Mouse (Mus musculus) bone marrow macrophage, adult 2 months (primary cell): ENCODE measurements at regions not wholly inside any gene's neighbourhood (a gene's known extent, or its start where the extent isn't known, plus 50 kb on each side); places are given as distances from the start of the nearest gene placed in this dataset.

Source experiments
- H3K27ac ChIP-seq: 2 replicates; pipeline ENCODE4 v1.5.1; 2012; ENCODE audit warnings: low read depth, low read length; ENCODE audit not compliant: insufficient read depth
- H3K4me1 ChIP-seq: 2 replicates; pipeline ENCODE4 v1.6.1; 2012; ENCODE audit warnings: low read length; ENCODE audit not compliant: control insufficient read depth, insufficient read depth
- H3K4me3 ChIP-seq: 2 replicates; pipeline ENCODE4 v1.5.1; 2012; ENCODE audit warnings: mild to moderate bottlenecking, low read length, moderate library complexity; ENCODE audit not compliant: insufficient read depth
- CTCF ChIP-seq: IDR thresholded peaks from 2 replicates; pipeline ENCODE4 v1.5.1; 2012; ENCODE audit warnings: low read depth, mild to moderate bottlenecking, low read length, moderate library complexity
- POLR2A ChIP-seq: IDR thresholded peaks from 2 replicates; pipeline ENCODE4 v1.6.1; 2012; ENCODE audit warnings: mild to moderate bottlenecking, low read depth, low read length, borderline replicate concordance

- no peaks in the 10 kb centered on the region; the same call in 1 of the 2 replicates for H3K4me1 ChIP-seq
- no peak overlapping the region for H3K4me3 ChIP-seq
- no peak overlapping the region for H3K27ac ChIP-seq
- TF ChIP-seq POLR2A (no peak), CTCF (no peak)
Measured at GRCm38 (mm10) chr15:63558691-63559090, 286.3 kb downstream of the Gsdmc2 start.

GRCm38 (mm10) chr15:63557816-63558215 is 287.2 kb downstream of the Gsdmc2 start:
- no peak for TF ChIP-seq CTCF
- TF ChIP-seq POLR2A = no peak
- Histone ChIP-seq H3K4me1 (no peaks in the 10 kb centered on the region; the same call in 1 of the 2 replicates), H3K4me3 (no peak overlapping the region), H3K27ac (no peak overlapping the region)

- H3K4me1 ChIP-seq = no peaks in the 10 kb centered on the region; the same call in 1 of the 2 replicates
- TF ChIP-seq POLR2A (no peak), CTCF (no peak)
Measured at GRCm38 (mm10) chr15:63553597-63553996, 291.4 kb downstream of the Gsdmc2 start.

GRCm38 (mm10) chr15:63532337-63533055 is 312.5 kb downstream of the Gsdmc2 start:
- no peak overlapping the region for H3K27ac ChIP-seq
- no peaks in the 10 kb centered on the region for H3K4me1 ChIP-seq
- TF ChIP-seq POLR2A = no peak
- no peak for TF ChIP-seq CTCF
- H3K4me3 ChIP-seq = no peak overlapping the region

More at GRCm38 (mm10) chr15:63553597-63553996, 291.4 kb downstream of the Gsdmc2 start:
- Histone ChIP-seq H3K27ac (no peak overlapping the region), H3K4me3 (no peak overlapping the region)

- Histone ChIP-seq H3K27ac (no peak overlapping the region), H3K4me1 (no peaks in the 10 kb centered on the region), H3K4me3 (no peak overlapping the region)
- TF ChIP-seq POLR2A (no peak), CTCF (no peak)
Measured at GRCm38 (mm10) chr15:63527318-63527717, 317.7 kb downstream of the Gsdmc2 start.

DNA sequence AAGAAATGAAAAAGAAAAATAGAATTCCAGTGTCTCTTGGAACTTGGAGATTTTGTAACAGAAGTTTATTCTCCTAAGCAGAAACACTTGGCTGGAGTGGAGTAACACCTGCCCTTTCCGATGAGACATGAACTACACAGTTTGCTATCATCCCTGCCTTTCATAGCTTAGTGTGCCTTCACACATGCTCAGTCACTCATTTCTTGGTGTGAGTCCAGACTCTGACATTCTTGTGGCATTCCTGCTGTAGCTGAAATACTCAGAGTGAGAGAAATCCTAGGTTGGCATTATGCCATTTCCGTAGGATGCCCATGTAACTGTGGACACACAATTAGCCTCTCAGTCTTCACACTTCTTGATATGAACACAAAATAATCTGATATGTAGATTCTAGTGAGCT is 318.2 kb downstream of the Gsdmc2 start:
- Histone ChIP-seq H3K4me1 (no peaks in the 10 kb centered on the region), H3K27ac (no peak overlapping the region), H3K4me3 (no peak overlapping the region)
- TF ChIP-seq CTCF (no peak), POLR2A (no peak)

DNA sequence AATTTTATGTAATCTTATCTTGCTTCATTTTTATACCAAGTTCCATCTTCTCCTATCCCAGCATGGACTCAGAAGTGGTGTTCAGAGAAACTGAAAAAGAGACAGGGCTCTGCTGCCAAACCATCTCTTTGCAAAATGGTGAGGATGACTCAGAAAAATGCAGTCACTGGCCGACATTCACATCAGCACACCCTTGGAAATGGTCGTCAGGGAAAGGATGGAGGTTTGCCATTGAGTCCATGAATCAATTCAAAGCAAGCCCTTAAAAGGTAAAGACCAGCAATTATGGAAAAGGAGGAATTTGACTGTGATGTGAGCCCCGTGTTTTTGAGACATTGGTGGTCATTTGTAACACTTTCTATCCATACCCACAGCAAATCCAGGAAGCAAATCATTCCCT is 327.7 kb downstream of the Gsdmc2 start:
- no peak overlapping the region for H3K27ac ChIP-seq
- TF ChIP-seq CTCF = no peak
- TF ChIP-seq POLR2A = no peak
- H3K4me3 ChIP-seq = no peak overlapping the region
- no peaks in the 10 kb centered on the region for H3K4me1 ChIP-seq

DNA sequence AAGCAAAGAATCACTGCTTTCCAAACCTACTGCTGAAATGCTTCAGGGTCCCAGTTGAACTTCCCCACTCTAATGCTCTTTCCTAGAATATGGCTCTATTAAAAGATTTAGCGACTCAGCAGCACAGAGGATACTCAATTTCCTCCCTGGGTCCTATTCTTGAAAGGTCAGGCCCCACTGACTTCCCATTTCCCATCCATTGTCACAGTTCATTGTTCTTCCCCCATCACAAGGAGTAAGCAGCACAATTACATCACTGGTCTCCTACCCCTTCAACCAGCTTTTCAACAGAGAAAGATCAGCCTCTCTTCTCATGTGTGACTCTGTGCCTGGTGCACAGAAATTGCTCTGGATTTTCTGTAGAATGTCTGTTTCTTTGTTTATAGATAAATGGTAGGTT is 344.5 kb downstream of the Gsdmc2 start:
- TF ChIP-seq POLR2A = no peak
- no peak for TF ChIP-seq CTCF
- peaks cover 18% of the 10 kb centered on the region for H3K4me1 ChIP-seq
- no peak overlapping the region for H3K4me3 ChIP-seq
- no peak overlapping the region for H3K27ac ChIP-seq

DNA sequence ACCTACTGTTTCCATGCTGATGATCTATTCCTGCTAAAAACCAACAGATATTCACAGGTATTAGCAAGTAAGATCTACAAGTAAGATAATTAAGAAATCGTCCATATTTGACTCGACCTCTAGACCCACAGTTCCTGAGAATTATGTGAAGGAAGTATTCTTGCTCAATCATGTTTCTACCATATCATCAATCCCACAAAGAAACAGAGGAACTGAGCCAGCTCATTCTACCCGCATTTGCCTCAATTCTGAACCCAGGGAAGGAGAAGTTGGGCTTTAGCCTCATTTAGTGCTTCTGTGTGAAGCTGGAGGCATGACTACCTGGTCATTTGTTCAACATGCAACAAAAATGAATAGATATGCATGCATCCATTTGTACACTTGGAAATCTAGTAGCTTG is 346.5 kb downstream of the Gsdmc2 start:
- Histone ChIP-seq H3K4me3 (no peak overlapping the region), H3K4me1 (peaks cover 18% of the 10 kb centered on the region), H3K27ac (no peak overlapping the region)
- no peak for TF ChIP-seq POLR2A
- TF ChIP-seq CTCF = no peak

DNA sequence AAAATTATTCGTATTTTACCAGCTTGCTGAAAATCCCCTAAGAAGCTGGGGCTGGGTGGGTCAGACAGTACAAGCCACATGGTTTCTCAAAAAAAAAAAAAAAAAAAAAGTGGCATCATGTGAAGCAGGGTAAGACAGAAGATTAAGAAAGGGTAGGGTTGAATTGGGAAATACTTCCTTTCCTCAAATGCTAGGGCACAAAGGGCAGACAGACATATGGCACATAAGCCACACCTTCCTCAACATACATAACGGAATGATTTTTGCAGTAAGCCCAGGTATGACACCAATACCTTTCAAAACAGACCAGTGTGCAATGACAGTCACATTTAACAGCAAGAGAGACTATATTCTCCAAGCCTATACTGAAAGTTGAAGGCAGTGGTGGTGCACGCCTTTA is 347.8 kb downstream of the Gsdmc2 start:
- Histone ChIP-seq H3K27ac (no peak overlapping the region), H3K4me1 (peaks cover 18% of the 10 kb centered on the region), H3K4me3 (no peak overlapping the region)
- TF ChIP-seq POLR2A = no peak
- no peak for TF ChIP-seq CTCF
